Mouse (Mus musculus) kidney, postnatal 36 days (tissue): ENCODE measurements around the gene Nxph3.
"Not testable (repeated sequence)": the region's sequence is repeated elsewhere in the genome, so short reads cannot be mapped to it uniquely, and the experiment has no call there.

Source experiments
- DNase-seq, 2 experiments: peaks; one replicate each; pipeline ENCODE4 v3.0.0; 2021 to 2022; ENCODE audit warnings: mixed read lengths in 2 of 2

The Nxph3 gene

DNA sequence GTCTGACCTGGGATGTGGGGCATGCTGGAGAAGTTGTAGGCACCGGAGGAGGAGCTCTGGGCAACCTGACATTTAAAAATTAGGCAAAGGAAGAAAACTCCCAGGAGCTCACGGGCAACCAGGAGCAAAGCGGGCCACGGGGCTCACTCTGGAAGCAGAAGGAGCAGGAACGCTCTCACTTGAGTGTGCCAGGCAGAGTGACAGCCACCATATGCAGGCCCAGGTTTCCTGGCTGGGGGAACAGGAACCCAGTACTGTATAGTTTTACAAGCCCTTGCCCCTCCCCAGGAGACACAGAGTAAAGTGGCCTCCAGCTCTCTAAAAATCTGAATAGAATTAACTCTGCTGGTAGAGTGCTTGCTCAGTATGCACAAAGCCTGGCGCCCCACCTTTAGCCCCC lies 2.8 kb upstream of the Nxph3 start:
- no peak for DNase-seq

DNA sequence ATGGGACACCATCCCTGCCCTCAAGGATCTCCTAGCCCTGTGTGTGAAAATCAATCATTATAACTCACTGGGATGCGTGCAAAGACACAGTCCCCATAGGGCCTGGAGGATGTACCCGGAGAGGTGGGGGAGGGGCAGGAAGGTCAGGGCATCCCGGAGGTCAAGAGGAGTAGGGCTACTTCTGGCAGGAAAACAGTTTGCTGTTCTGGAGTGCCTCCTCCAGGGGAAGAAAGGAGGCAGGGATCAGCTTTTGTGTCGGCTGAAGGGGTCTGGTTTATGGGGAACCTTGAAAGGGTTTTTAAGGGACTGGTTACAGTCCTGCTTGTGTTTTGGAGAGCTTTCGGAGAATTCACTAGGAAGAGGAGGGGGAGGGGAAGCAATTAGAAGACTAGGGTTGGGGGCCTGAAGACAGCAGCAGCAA lies 2.1 kb upstream of the Nxph3 start:
- no peak for DNase-seq

DNA sequence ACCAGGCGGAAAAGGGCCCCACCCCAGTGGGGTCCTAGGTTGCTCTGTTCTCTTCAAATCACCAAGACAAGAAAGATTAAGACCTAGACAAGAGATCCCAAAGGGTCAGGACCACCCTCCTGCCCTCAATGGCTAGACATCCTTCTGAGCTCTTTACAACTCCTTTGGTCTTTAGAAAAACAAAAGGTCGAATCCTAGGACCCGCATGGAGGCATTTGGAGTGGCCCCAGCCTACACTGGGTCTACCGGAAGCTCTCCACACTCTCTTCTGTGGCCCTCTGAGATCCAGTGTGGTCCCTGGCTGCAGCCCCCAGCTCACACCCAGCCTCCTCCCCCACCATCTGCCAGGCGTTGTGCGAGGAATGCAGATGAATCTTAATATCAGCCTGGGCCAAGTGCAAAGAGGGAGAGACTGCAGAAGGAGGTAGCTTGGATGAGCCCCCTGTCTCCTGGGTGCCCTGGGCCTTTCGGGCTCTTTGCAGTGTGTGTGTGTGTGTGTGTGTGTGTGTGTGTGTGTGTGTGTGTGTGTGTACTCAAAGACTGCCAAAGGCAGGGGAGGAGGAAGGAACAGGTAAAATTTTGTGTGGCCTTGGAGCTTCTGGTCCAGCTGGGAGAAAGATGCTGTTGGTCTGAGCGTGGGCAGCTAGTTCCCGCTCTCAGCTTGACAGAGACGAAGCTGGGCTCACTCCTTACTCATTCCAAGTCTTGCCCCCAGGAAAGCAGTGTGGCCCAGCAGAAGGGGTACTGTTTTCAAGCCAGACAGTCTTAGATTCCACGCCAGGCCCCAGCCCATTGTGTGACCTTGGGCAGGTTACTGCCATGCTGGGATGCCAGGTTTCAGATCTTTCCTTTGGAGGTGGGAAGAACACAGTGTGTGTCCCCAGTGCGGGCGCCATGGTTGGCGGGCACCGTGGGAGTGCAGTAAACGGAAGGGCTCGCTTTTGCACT lies 1.3 kb upstream of the Nxph3 start:
- DNase-seq = no peak

DNA sequence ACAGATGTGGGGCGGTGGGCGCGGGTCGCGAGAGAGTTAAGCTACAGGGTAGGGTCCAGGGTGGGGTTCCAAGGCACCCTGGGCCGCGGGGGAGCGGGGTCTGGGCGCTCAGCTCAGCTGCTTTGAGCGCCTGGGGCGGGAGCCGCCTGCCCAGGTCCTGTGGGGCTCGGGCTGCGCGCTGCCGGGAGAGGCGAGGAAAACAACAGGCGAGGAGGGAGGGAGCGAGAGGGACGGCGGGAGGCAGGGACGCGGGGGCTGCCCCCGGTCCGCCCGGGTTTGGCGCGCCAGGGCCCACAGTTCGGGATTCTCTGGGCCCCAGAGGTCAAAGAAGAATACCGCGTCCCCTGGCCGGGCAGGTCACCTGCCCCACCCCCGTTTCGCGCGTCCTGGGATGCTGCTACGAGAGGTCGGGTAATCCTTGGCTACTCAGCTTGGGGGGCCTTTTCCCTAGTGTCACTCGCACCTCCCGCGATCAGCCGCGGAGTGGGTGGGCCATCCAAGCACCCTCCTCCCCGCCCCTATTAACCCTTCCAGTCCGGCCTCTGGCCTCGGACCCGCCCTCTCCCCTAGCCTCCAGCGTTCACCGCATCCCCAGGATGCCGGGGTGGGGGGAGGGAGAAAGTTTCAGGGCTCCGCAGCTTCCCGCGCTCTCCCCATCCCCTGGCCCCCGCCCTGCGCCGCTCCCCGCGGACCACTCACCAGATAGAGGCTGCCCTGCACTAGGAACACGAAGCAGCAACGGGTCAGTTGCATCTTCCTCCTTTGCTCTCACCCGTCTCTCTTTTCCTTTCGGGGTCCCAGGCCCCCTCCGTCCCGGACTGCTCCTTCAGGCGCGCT lies 691 bp downstream of the Nxph3 start:
- peak in 1 of 2 experiments; percentile 23 for DNase-seq

DNA sequence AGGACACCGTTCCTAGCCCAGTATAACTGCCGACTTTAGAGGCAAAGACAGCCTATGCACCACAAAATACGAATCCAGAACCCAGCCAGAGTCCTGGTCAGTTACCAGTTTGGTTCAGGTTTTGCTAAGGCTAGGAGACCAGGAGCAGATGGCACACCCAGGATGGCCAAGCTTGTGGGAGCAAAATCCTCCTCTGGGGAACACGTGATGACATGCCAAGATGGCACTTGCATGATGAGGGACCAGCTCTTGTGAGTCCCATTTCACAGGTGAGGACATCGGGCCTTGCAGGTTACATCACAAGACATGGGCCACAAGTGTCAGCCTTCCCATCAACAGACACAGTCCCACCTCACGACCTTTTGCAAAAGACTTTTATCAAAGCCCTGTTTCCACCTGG lies 2.0 kb downstream of the Nxph3 start:
- no peak for DNase-seq

DNA sequence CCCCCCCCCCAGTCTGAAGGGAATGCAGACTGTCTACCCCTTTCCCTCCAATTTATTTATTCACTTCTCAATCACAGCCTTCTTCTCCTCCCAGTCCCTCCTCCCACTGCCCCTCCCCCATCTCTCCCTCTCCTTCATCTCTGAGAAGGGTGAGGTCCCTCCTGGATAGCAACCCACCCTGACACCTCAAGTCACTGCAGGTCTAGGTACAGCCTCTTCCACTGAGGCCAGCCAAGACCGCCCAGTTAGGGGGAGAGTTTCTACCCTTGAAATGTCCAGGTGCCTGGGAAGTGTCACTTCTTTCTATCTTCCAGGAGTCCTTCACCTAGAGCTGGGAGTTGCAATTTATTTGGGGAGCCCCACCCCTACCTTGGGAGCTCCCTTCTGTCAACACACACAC lies 2.5 kb downstream of the Nxph3 start:
- DNase-seq = no peak

DNA sequence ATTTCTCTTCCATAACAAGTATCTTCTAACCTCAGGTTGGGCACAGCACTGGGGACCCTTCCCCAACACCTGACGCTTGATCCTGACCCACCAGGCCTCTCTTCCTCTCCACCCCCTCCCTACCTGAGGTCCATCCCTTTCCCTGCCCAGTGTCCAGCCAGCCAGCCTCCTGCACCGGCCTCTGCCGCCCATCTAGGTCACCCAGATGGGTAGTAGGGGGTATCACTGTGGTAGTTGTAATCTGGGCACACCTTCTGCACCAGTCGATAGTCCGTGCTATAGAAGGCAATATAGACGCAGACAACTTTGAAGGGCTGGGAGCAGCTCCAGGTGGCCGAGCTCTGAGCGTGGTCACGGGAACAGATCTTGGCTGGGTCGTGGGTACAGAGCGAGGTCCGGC lies 3.7 kb downstream of the Nxph3 start:
- DNase-seq = no peak

DNA sequence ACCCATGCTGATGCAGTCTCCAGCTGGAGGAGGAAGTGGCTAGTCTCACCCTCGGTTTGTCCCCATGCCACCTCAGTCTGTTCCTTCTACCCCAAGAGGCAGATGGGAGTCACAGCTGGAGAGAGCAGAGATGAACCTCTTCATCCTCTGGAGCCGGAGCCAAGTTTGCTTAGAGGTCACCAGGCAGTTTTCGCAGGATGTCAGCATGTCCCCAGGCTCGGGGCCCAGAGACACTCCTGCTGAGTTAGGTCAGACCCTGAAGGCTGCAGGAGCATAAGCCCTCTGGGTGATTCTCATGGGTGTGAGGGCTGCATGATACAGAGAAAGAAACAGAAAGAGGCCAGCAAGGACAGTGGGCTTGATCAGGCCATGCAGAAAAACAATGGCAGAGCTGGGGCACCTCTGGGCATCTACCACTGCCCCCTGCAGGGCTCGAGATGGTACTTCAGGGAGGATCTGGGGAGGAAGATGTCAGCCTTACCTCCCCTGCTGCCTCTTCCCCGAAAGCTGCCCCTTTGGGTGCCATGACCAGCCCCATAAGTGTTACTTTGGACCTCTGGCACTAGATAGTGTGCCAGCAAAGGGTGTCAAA lies 5.1 kb downstream of the Nxph3 start:
- DNase-seq = peak in 1 of 2 experiments; percentile 50

DNA sequence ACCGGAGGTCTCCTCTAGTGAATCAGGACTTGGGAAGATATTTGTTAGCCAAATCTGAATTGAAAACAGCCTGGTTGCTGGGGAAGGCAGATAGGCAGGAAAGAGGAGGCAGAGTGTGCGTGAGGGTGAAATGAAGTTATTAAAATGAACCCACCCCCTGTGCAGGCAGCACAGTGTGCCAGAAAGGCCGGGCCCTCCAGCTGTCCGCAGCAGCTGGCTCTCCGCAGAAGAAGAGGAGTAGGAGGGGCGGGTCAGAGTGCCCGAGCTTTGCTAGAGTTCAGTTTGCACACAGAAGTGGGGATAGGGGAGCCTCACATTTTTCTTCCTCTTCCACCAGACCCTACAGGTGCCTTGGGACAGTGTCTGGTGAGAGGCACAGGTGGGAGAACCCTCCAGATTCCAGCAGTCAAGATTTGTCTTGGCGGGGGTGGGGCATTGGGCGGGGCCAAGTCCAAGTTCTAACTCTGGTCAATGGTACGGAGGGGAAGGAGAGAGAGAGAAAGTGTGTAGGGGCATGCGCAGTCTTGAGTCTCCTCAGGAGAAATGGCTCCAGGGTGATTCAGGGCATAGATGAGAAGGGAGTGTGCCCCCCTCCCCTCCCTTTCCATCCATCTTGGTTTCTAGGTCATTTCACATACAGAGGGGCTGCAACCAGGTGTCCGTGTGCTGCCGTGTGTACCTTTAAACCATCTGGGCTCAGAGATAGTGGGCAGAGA lies 6.0 kb downstream of the Nxph3 start:
- peak in 1 of 2 experiments; percentile 26 for DNase-seq

DNA sequence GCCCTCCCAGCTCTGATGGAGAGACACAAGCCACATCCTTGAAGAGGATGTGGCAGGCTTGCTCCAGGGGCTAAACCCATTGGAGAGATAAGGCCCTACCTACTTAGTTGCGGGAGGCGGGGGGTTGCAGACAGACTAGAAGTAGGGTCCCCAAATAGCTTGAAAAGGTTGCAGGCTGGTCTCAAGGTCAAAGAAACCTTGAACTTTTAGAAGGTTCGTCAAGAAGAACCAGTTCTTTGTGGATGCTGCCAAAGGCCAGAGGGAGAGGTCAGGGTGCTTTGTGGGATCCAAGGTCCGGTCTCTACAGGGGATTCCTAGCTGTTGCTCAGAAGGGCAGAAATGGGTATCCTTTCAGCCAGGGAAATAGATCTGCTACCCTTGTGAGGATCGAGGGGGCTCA lies 6.6 kb downstream of the Nxph3 start:
- DNase-seq = no peak

DNA sequence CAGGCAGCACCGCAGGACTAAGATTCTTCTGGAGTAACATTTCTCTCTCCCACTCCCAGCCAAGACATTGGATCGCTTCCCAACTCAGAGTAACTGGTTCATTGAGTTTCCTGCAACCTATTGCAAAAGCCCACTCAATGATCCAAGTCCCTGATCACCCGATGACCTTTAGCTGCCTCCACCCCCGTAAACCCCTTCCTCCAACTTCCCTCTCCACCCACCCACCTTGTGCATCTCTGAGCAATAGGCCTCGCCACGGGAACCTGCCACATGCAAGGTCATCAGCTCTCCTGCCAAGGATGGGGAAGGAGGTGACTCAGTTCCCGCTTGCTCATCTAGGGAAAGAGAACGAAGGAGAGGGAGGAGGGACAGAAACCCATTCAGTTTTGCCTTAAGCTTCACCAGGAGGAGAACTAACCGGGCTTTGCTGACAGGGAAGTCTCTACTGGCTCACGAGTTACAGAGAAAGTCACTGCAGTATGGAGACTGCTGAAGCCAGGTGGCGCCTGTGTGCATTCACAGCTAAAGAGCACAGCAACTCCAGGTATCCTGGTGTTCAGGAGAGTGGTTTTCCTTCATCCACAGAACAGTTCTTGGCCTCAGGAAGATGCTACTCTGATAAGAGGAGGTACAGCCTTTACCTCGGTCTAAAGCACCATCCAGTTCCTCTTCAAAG lies 7.2 kb downstream of the Nxph3 start:
- DNase-seq = peak in 1 of 2 experiments; percentile 62

DNA sequence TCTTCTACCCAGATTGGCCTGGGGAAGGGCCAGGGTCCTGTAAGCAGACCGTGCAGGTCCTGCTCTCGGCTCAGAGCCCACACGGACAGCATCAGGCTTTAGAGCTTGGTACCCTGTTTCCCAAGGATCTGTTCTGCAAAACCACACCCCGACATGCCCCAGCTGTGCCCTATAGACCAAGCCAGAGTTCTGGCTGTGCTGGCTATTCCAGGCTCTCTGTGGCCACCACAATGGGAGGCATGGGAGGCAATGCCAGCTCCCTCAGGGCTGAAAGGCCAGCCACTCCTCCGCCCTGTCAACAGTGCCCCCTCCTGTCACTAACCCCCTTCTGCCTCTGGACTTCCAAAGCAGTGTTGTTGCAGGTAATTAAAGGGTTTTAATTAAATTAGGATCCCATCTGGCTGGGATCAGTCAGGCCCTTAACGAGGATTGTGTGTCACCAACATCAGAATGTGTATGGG lies 10.1 kb downstream of the Nxph3 start:
- DNase-seq = no peak

DNA sequence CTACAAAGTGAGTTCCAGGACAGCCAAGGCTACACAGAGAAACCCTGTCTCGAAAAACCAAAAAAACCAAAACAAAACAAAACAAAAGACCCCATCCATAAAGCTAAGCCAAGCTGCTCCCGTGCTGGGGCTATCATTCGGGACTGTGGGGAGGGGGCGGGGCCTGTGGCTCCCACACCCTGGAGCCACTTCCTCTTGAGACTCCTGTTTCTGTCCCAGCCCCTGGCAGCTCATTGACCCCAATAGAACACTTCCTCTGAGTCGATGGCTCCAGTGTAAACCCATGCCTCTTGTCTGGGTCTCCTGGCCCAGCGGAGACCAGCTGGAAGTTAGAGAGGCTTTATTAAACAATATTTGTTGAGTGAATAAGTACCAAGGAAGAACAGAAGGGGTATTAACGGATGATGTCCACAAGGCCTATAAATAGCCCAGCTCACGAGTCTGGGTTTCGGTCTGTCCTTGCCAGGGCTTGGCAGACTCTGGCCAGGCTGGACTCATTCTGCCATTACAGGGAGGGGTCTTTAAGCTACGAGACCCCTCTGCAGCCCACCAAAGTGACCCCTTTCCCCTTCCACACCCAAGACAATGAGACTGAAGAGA lies 10.7 kb downstream of the Nxph3 start:
- peak in 1 of 2 experiments; percentile 33 for DNase-seq

DNA sequence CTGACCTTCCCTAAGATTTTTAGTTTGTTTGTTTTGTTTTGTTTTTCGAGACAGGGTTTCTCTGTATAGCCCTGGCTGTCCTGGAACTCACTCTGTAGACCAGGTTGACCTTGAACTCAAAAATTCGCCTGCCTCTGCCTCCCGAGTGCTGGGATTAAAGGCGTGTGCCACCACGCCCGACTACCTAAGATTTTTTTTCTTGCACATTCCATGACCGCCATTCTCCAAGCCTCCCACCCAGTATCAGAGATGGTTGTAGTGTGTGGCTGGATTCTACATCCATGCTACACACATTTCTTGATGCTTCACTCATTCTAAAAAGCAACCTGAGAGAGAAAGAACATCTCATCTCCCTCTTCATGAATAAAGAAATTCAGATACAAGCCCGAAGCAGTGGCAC lies 12.5 kb downstream of the Nxph3 start:
- not testable (repeated sequence) for DNase-seq

DNA sequence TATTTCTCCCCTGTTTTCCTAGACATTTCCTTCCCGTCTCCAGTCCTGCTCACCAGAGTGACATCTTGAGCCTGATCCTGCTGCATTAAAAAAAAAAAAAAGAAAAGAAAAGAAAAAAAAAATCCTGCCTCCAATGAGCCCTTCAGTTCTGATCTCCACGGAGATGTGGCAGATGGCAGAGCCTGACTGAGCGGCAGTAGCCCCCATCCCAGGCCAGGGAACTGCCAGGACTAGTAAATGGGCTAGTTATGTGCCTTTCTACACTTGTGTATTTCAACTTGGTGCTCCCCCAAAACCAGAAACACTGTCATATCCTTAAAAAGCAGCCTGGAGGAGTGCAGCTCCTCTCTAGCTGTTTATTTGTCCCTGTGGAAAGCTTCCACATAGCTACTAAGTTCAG lies 13.5 kb downstream of the Nxph3 start:
- no peak for DNase-seq

DNA sequence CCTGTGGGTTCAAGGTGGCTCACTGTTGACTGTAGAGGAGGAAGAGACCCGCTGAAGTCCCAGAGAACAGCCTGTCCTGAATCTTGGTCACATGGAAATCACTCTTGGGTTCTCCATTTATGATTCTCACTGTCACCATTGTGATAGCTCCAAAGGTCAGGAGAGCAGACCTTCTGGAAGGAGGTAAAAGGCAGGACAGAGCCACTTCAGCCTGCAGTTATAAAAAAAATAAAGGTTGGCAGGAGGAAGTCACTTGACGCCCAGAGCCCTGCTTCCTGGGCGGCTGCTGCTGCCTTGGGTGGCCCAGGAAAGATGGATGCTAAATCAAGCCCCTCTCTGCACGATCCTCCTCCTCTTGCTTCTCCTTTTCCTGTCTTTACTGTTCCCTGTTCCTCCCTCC lies 14.0 kb downstream of the Nxph3 start:
- DNase-seq = no peak

DNA sequence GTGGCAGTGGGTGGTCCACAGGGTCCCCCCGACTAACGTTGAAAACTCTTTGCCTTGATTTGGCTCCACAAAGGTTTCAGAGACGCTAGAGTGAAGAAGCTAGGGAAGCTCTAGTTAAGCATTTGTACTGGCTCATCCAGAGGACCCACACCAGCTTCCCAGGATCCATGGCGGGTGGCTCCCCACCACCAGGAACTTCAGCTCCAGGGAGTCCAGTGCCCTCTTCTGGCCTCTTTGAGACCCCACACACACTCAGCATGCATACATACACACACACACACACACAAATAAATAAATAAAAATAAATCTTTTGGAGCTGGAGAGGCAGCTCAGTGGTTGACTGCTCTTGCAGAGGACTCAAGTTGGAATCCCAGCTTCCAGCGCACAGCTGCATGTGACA lies 16.4 kb downstream of the Nxph3 start:
- DNase-seq = no peak

DNA sequence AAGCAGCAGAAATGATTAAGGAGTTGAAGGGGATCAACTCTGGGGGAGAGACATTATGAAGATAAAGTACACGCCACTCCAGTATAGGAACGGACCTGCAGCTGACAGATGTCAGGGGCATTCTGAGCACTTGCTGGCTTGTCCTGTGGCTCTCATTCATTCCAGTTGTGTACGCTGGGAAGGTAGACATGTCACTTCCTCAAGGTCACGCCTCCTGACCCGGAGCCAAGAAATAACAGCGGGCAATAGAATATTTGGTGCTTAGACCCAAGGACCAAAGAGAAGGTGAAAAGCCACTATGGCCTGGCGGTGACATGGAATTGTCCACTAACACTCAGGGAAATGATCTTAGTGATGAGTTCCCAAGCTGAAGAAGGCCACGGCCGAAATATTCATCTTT lies 18.5 kb downstream of the Nxph3 start:
- DNase-seq = no peak

DNA sequence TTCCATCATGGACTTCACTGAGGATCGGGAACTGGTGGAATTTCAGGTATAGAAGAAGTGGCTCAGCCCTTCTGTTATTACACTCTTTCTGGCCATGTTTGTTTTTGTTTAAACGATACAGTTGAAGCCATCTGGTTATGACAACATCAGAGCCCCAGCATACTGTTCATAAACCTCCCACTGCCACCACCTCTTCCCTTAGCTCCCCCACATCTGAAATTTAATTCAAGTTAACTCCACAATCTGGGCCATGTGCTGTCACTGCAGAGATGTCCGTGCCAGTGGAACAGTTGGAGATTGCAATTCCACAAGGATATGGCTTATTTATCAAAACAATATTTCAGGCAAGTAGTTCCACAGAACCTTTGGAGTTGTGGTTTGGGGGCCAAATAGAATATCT lies 20.0 kb downstream of the Nxph3 start:
- DNase-seq = no peak

DNA sequence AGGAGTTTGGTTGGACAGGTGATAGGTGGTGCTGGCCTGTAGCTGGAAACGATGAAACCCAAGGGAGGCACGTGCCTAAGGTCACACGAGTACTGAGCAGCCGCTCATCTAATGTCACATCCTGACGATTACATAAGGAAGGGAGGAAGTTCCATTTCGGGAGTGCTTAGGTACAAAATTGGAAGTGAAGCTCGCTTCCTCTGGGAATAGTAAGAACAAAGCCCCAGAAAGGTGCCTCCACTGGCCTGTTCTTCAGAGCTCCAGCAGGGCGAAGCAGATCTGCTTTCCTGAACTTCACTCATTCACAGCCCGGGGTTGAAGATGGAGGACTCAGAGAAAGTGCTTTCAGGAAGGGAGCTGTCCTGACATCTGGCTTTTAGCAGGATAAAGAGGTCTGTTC lies 20.4 kb downstream of the Nxph3 start:
- no peak for DNase-seq

DNA sequence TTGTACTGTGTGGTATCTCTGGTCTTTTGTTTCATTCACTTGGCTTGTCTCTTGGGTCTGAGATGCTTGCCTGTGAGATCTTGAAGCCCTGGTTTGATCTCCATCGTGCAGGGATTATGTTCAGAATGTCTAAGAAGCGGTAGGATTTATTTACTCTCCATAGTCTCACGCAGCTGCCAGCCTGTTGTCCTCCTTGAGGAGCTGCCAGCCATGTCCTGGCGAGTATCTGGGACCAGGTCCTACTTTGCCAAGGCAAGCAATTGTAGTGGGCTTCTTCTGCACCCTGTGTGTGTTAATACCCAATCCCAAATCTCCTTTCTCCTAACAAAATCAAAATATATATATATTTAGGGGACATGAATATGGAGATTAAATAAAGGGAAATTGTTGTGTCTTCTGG lies 21.4 kb downstream of the Nxph3 start:
- no peak for DNase-seq

DNA sequence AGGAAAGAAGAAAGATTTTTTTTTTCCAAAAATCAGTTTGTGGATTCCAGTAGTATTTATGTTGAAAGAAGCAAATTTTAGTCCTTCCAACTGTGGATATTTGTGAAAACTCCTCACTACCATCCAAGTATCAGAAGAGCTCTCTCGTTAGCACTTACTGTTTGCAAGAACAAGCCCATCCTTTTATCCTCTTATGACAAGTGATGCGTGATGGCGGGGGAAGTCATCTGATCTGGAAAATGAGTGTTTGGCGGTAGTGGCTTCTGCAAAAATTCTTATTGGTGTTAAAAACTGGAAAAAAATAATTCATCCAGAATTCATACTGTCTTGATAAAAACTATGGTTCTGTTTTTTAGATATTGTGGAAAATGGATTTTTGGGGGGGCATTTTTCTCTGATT lies 22.1 kb downstream of the Nxph3 start:
- no peak for DNase-seq
